Mouse (Mus musculus) right cerebral cortex, postnatal 25 days (tissue): ENCODE data around the gene Lrp2.
"Not testable (repeated sequence)": the region's sequence is repeated elsewhere in the genome, so short reads cannot be mapped to it uniquely, and the experiment has no call there.

ENCODE experiments used
- DNase-seq: peaks from one replicate; pipeline ENCODE4 v3.0.0; 2022

Lrp2 gene

DNA sequence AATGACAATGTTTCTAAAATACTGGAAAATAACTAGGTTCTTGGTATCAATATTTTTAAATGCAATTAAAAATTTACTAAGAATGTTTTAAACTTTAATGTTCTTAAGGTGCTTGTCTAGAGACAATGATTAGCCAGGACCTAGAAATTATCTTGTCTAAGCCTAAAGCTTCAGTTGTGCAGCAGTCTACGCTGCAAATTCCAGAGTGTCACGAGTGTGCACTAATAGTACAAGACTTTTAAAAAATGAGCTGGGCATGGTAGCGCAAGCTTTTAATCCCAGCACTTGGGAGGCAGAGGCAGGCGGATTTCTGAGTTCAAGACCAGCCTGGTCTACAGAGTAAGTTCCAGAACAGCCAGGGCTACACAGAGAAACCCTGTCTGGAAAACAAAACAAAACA is 3.8 kb downstream of the Lrp2 start:
- not testable (repeated sequence) for DNase-seq

DNA sequence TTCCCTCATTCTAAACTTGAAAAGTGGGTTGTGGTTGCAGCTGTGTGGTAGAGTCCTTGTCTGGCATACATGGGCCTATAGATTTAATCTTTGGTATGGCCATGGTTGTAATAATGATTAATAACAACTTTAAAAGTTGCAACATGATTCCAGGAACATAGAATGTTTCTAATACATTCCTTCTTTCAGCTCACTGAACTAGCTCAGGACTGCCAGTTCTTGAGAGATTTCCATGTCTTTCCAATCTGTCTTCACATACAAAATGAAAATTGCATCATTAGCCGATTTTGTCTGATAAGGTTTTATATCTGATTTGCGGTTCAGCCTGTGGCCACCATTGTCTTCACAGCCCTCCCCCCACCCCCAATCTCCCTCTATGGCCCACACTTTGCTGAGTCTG is 5.8 kb downstream of the Lrp2 start:
- DNase-seq: no peak

- no peak for DNase-seq
Measured at GRCm38 (mm10) chr2:69578206-69578605, 7.7 kb downstream of the Lrp2 start.

- no peak for DNase-seq
Measured at GRCm38 (mm10) chr2:69576531-69576930, 9.3 kb downstream of the Lrp2 start.

DNA sequence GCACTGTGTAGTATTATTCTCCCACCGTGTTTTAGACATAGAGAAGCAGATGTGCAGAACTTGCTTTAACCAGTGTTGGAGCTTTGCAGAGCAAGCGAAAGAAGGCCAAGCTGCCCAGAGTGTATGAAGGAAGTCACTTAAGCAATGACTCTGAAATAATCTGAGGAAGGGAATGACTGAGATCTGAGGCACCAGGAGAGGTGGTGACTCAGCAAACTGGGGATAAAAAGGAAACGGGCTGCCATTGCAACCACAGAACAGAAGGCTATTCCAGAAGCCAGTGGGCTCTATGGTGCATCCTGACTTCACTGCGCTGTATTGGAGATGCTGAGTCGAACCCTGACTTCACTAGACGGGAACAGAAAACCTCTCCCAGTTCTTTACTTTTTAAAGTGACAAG is 10.9 kb downstream of the Lrp2 start:
- DNase-seq: no peak

GRCm38 (mm10) chr2:69574261-69574660 is 11.6 kb downstream of the Lrp2 start:
- DNase-seq: no peak

GRCm38 (mm10) chr2:69573733-69574054 is 12.2 kb downstream of the Lrp2 start:
- no peak for DNase-seq

DNA sequence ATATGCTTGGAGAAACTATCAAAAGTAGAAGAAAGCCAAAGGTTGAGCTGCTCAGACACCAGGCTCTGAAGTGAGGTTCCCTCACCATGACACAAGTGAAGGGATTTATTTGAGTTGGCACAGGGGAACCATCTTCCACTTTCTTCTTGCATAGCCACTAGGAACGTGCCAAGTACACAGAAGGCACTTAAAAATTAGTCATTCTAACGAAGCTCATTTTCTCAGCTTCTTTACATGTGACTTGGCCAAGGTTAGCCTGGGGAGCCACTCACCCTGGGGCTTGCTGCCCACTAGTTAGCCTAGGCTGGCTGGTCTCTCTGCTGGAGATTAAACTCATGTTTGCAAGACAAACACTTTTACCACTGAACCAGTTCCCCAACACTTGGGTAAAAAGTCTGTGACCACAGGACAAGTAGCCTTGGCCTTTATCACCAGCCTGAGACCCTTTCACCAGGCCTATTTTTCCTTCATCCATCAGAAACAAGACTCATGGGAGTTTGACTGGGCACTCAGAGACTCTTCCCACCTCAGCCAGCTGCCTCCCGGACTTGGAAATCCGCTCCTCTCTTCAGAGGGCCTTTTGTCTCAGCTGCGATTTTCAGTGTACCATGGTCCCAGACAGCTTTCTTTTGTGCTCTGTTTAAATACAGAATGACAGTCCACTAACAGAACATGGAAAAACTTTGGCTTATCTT is 12.7 kb downstream of the Lrp2 start:
- DNase-seq: no peak

GRCm38 (mm10) chr2:69570556-69570955 is 15.3 kb downstream of the Lrp2 start:
- no peak for DNase-seq

GRCm38 (mm10) chr2:69566281-69566680 is 19.6 kb downstream of the Lrp2 start:
- DNase-seq: no peak

- DNase-seq: no peak
Measured at GRCm38 (mm10) chr2:69563492-69563891, 22.4 kb downstream of the Lrp2 start.

- DNase-seq: no peak
Measured at GRCm38 (mm10) chr2:69562761-69563160, 23.1 kb downstream of the Lrp2 start.

DNA sequence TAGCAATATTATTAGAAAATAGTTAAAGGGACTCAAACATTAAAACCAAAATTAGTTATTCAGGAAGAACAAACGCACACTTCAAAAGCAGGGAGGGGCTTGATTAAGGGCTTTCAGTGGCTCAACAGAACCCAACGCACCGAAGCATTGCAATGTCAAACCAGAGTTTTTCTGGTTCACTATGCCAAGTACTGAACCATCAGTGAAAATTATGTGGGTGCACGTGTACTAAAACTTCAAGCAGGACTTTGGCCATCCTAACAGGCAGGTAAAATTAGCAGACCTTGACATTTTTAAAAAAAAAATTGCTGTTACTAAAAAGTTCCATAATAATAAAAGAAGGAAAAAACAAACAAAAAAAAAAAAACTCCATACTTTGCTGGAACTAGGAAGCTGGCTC is 25.6 kb downstream of the Lrp2 start:
- no peak for DNase-seq

DNA sequence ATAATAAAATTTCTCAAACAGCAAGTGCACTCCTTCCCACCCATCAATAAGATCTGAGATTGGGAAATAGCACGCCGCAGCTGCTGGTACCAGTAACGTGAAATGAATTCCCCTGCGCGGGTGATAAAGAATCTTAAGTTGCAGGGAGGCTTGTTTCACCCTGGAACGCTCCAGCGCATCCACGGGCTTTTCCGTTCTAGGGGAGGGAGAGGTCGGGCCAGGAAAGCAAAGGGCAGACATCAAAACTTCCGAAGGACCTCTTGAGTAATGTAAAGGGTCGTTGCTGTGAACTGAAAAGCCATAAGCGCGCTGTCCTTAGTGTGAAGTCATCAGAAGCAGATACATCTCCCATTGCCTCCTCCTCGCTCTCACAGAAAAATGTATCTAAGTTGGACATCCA is 26.5 kb downstream of the Lrp2 start:
- DNase-seq: no peak

GRCm38 (mm10) chr2:69556686-69557085 is 29.2 kb downstream of the Lrp2 start:
- DNase-seq: no peak

DNA sequence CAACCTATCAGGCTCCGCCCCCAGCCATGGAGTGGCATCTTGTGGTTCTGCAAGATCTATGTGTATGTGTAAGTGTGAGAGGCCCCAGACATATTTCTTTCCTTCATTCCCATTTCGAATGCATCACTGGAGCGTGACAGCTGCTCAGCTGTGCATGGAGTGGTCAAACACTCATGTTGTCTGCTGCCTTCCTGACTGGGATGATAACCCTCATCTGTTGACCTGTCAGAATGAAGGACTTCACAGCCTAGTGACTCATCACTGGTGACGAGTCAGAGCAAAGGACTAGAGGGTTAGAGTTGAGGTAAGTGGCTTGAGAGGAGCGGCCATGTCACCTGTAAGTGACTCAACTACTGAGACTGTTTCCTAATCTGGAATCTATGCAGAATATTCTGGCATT is 34.2 kb downstream of the Lrp2 start:
- DNase-seq: no peak

- DNase-seq: no peak
Measured at GRCm38 (mm10) chr2:69546823-69547222, 39.0 kb downstream of the Lrp2 start.

DNA sequence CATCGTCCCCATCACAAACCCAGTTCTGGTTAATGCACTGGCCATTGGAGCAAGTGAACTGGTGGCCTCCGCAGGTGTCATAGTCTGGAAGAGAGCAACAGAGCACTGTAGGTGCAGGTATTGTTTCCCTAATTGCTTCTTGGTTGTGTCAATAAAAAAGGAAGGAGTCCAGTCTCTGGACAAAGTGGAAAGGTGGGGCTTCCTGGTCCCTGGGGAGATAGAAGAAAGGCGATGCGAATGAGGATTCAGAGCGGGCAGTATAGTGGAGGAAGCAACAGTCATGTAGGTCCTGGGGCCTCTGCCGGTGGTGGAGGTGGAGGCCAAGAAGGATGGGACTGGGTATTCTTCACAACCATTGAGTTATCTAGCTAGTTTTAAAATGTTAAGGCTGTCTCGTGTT is 49.8 kb downstream of the Lrp2 start:
- DNase-seq: no peak

GRCm38 (mm10) chr2:69531528-69532055 is 54.3 kb downstream of the Lrp2 start:
- DNase-seq: no peak

DNA sequence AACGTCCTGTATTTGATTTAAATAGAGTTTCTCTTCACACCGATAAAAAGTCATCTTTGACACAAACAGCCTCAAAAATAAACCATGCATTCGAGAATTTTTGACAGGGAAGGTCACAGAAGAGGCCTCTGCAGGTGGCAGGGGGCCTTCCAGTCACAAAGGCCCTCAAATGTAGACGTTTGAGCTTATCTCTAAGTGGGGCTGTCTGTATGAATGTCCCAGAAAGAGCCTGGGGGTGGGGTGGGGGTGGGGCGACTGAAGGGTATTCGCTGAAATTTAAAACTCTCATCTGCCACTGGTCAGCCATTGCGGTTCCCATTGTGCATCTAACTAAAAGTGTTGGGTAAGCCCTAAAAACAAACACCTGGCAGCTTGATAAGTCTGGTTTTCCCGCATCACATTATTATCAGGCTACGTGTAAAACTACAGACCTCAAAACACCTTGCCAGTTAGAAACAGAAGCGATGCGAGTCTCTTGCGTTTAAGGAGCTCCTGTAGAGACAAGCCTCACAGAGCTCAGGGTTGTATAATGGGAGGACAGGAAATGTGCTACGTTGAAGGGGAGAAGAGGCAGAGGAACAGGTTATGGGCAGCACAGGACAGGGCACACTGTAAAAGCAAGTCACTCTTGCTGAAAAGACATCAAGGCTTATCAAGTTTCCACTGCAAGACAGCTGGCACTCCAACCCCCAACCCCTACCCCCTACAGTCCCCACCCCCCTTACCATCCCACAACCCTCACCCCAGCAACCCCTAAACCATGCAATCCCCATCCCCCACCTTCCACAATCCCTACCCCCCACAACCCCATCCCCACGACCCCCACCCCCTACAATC is 55.0 kb downstream of the Lrp2 start:
- no peak for DNase-seq

DNA sequence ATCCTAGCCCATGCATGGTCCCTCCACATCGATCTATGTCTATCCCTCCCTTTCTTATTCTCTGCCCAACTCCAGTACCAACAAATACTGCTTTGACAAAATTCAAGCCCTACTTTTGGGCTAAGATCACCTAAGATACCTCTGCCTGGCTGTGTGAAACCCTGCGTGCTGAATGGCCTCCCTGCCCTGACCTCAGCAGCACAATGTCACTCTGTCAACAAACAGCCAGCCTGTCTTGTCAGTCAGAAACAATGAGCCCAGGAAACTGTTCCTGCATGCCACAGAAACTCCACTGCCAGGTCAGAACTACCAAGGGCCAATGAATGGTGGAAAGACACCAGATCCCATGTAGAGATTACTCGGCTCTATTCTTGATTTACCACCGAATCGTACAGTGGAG is 55.7 kb downstream of the Lrp2 start:
- DNase-seq: no peak

DNA sequence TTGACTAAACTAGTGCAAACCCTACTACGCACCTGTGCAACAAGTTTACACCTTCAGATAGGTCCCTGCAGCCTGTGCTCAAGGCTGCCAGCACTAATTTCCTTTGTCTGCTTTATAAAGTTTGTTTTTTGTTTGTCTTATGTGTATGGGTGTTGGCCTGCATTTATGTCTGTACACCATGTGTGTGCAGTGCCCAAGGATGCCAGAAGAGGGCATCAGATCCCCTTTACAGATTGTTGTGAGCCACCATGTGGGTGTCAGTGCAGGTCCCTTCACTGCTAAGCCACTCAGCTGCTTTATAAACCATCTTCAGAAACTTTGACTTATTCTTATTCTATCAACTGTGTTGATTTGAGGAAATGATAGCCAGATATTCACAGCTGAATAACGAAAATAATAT is 65.6 kb downstream of the Lrp2 start:
- DNase-seq: no peak

- no peak for DNase-seq
Measured at GRCm38 (mm10) chr2:69518307-69518706, 67.6 kb downstream of the Lrp2 start.

GRCm38 (mm10) chr2:69511766-69512165 is 74.1 kb downstream of the Lrp2 start:
- no peak for DNase-seq
